Mouse (Mus musculus) spleen, adult 2 months (tissue): ENCODE measurements around the gene Snx8.

Experiments
- CTCF ChIP-seq: fragments of 200-500 bp; IDR thresholded peaks from 2 replicates; pipeline ENCODE4 v1.5.1; 2011; ENCODE audit warnings: mild to moderate bottlenecking, inconsistent platforms; ENCODE audit not compliant: insufficient read depth, insufficient read length, insufficient replicate concordance; ENCODE audit errors: extremely low read depth
- POLR2A ChIP-seq: fragments of 200-500 bp; IDR thresholded peaks from 2 replicates; pipeline ENCODE4 v1.6.1; 2011; ENCODE audit warnings: low read depth, low read length, inconsistent platforms

DNA sequence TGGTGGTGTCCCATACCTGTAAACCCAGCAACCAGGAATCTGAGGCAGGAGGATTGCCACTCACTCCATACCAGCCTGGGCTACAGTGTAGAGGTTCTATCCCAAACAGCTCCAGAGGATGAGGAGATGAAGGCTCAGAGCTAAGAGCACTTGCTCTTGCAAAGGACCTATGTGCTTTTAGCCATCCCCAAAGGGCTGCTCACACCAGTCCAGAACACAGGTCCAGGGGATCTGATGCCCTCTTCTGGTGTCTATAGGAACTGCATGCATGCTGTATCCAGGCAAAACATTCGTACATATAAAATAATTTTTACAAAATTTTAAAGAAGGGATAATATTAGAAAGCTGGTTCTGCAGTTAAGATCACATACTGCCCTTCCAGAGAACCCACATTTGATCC is 52.4 kb downstream of the Snx8 start:
- TF ChIP-seq CTCF (peak; percentile 27; the same call in 1 of the 2 replicates), POLR2A (no peak)
